Mouse (Mus musculus): ENCODE measurements around the gene Pcyox1. TPM values are rescaled to one million over a fixed set of nuclear protein-coding genes. Genes with fewer than 3 reads are reported as not detected.
"Not testable (repeated sequence)": the region's sequence is repeated elsewhere in the genome, so short reads cannot be mapped to it uniquely, and the experiment has no call there.

Pcyox1 gene
- total and polyA plus RNA-seq, 3 experiments: 96.2 to 206 (median 178) TPM

GRCm38 (mm10) chr6:86366125-86366852 lies 30.7 kb downstream of the Pcyox1 start:
- peak; percentile 91 for DNase-seq

- peak; percentile 97 for DNase-seq
These were observed 31.4 kb downstream of the Pcyox1 start, which contains the start of gene Fam136a for GRCm38 (mm10) chr6:86365371-86366124. Gene Fam136a, plus strand, starts transcription at chr6:86365646.

GRCm38 (mm10) chr6:86364442-86365141 lies 32.4 kb downstream of the Pcyox1 start:
- peak; percentile 80 for DNase-seq

GRCm38 (mm10) chr6:86361373-86361772 lies 35.6 kb downstream of the Pcyox1 start:
- no peak for DNase-seq

GRCm38 (mm10) chr6:86360691-86361090 lies 36.3 kb downstream of the Pcyox1 start:
- DNase-seq: peak; percentile 32

GRCm38 (mm10) chr6:86356956-86357355 lies 40.0 kb downstream of the Pcyox1 start:
- no peak for DNase-seq

GRCm38 (mm10) chr6:86354948-86355347 lies 42.0 kb downstream of the Pcyox1 start:
- DNase-seq: no peak

GRCm38 (mm10) chr6:86349257-86349656 lies 47.7 kb downstream of the Pcyox1 start:
- peak; percentile 39 for DNase-seq

GRCm38 (mm10) chr6:86346063-86346462 lies 50.9 kb downstream of the Pcyox1 start:
- no peak for DNase-seq

GRCm38 (mm10) chr6:86343656-86344055 lies 53.3 kb downstream of the Pcyox1 start:
- no peak for DNase-seq

- DNase-seq: not testable (repeated sequence)
These were observed 60.6 kb downstream of the Pcyox1 start for GRCm38 (mm10) chr6:86336340-86336739.

Other genes with a start within 250 kb of the Pcyox1 start
- gene Tgfa, start 201.9 kb downstream of the Pcyox1 start, total RNA-seq (2021): 10 to 100 TPM; 15.0 to 18.2 TPM
- 33.2 and 49.0 TPM in 2 replicates for gene Tgfa, start 201.9 kb downstream of the Pcyox1 start, polyA plus RNA-seq (2012; rRNA removed)
- gene Fam136a, start 31.5 kb downstream of the Pcyox1 start, total RNA-seq (2021): 10 to 100 TPM; 62.6 to 73.7 TPM
- 43.9 and 48.7 TPM in 2 replicates for gene Fam136a, start 31.5 kb downstream of the Pcyox1 start, polyA plus RNA-seq (2012; rRNA removed)
- gene Snrpg, start 25.9 kb downstream of the Pcyox1 start, total RNA-seq (2021): 100 to 1,000 TPM; 197 to 420 TPM
- 38.8 and 52.2 TPM in 2 replicates for gene Snrpg, start 25.9 kb downstream of the Pcyox1 start, polyA plus RNA-seq (2012; rRNA removed)
- 10 to 100 TPM; 42.7 to 44.0 TPM for gene Tia1, start 7.1 kb upstream of the Pcyox1 start, total RNA-seq (2021)
- gene Tia1, start 7.1 kb upstream of the Pcyox1 start, polyA plus RNA-seq (2012; rRNA removed): 12.7 and 14.2 TPM in 2 replicates
- 1 to 10 TPM in 1 of 2 experiments, not detected in 1; 3.2 TPM for gene Gm44790, start 29.5 kb upstream of the Pcyox1 start, total RNA-seq (2021)
- 6.4 and 8.7 TPM in 2 replicates for gene Gm44790, start 29.5 kb upstream of the Pcyox1 start, polyA plus RNA-seq (2012; rRNA removed)
- gene C87436, start 41.2 kb upstream of the Pcyox1 start, total RNA-seq (2021): 10 to 100 TPM; 18.4 to 22.3 TPM
- 7.3 and 8.7 TPM in 2 replicates for gene C87436, start 41.2 kb upstream of the Pcyox1 start, polyA plus RNA-seq (2012; rRNA removed)
- gene Pcbp1, start 129.2 kb upstream of the Pcyox1 start, total RNA-seq (2021): 100 to 1,000 TPM; 320 to 331 TPM
- gene Pcbp1, start 129.2 kb upstream of the Pcyox1 start, polyA plus RNA-seq (2012; rRNA removed): 379 and 483 TPM in 2 replicates
- gene Asprv1, start 231.0 kb upstream of the Pcyox1 start, total RNA-seq (2021): not detected
- 0.06 and 0.10 TPM in 2 replicates for gene Asprv1, start 231.0 kb upstream of the Pcyox1 start, polyA plus RNA-seq (2012; rRNA removed)